Mouse (Mus musculus) cerebellum, adult 2 months (tissue): ENCODE data around the gene Ccdc9b.

Experiments used
- CTCF ChIP-seq: fragments of 200-500 bp; IDR thresholded peaks from 2 replicates; pipeline ENCODE4 v1.5.1; 2011; ENCODE audit warnings: low read depth, mild to moderate bottlenecking, control low read depth, low read length, moderate library complexity, borderline replicate concordance; ENCODE audit not compliant: insufficient read depth
- POLR2A ChIP-seq: fragments of 200-500 bp; IDR thresholded peaks from 2 replicates; pipeline ENCODE4 v1.6.1; 2011; ENCODE audit warnings: low read length, control low read depth, borderline replicate concordance; ENCODE audit not compliant: insufficient read depth

DNA sequence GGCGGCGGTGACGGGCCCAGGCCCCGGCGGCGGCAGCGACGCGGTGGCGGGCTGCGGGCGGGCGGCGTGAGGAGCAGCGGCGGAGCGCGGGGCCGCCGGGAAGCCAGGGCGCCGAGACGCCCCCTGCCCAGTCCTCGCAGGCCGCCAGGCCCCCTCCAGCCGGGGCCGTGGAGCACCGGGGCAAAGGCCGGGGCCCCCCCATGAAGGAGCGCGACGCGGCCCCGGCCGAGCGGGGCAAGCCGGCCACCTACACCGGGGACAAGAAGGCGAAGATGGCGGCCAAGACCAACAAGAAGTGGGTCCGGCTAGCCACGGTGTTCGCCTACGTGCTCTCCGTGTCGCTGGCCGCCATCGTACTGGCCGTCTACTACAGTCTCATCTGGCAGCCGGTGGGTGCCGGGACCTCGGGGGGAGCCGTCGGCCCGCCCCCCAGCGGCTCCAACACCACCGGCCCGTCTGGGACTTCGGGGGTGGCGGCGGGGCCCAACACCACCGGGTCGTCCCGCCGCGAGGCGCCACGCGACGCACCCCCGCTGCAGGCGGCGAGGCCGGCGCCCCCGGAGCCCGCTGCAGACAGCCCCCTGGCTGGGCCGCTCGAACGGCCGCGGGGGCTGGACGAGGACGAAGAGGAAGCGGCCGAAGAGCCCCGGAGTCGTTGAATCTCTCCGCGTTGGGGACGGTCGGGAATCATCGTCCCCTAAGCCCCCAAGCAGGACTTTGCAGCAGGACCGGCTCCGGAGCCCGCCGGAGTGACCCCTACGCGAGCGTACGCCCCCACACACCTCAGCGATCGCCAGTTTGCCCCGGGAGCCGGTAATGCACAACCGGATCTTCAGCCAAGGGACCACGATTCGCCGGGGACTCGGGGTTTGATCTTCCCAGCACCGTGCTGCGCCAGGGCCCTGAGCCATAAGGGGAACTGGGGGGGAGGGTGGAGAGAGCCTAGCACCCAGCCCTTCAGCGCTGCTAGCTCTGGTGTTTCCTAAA, 16.3 kb downstream of the Ccdc9b start:
- TF ChIP-seq CTCF (no peak), POLR2A (no peak)
